Mouse (Mus musculus) hindbrain, embryonic 11.5 days (tissue): Measurements from ENCODE around the gene Spock1. TPM values are rescaled to one million over a fixed set of nuclear protein-coding genes. Genes with fewer than 3 reads are reported as not detected.

Experiments
- ATAC-seq: fragments of 200-750 bp; cut with Nextera tagmentation; 2 replicates; pipeline ENCODE4 v1.8.0; 2017; ENCODE audit warnings: mild to moderate bottlenecking, moderate TSS enrichment, moderate library complexity; ENCODE audit not compliant: low FRiP score
- DNase-seq: peaks from one replicate; pipeline ENCODE4 v3.0.0-alpha.2; 2015; ENCODE audit warnings: low spot score
- H3K27ac ChIP-seq: fragments of 300-500 bp; sonication (generic); 2 replicates; pipeline ENCODE4 v1.5.1; 2014; ENCODE audit warnings: mild to moderate bottlenecking, low read depth, low read length
- H3K27me3 ChIP-seq: fragments of 300-500 bp; sonication (generic); 2 replicates; pipeline ENCODE4 v1.6.1; 2014; ENCODE audit warnings: mild to moderate bottlenecking, low read length, moderate library complexity, mixed read lengths; ENCODE audit not compliant: control insufficient read depth, insufficient read depth
- H3K36me3 ChIP-seq: fragments of 300-500 bp; sonication (generic); 2 replicates; pipeline ENCODE4 v1.6.1; 2014; ENCODE audit warnings: mild to moderate bottlenecking, low read length, moderate library complexity, mixed read lengths; ENCODE audit not compliant: control insufficient read depth, insufficient read depth
- H3K4me1 ChIP-seq: fragments of 300-500 bp; sonication (generic); replicated peaks from 2 replicates; pipeline ENCODE4 v1.6.1; 2014; ENCODE audit warnings: low read length, mixed read lengths; ENCODE audit not compliant: control insufficient read depth, insufficient read depth
- H3K4me2 ChIP-seq: fragments of 300-500 bp; sonication (generic); replicated peaks from 2 replicates; pipeline ENCODE4 v1.6.1; 2014; ENCODE audit warnings: mild to moderate bottlenecking, low read depth, low read length
- H3K4me3 ChIP-seq: fragments of 300-500 bp; sonication (generic); 2 replicates; pipeline ENCODE4 v1.5.1; 2014; ENCODE audit warnings: low read depth, low read length
- H3K9ac ChIP-seq: fragments of 300-500 bp; sonication (generic); 2 replicates; pipeline ENCODE4 v1.6.1; 2014; ENCODE audit warnings: low read depth, low read length
- H3K9me3 ChIP-seq: fragments of 300-500 bp; sonication (generic); 2 replicates; pipeline ENCODE4 v1.6.1; 2016; ENCODE audit warnings: low read length; ENCODE audit not compliant: control insufficient read depth
- WGBS: fragments of 180-500 bp; shearing (Covaris S2); extraction: QIAGEN DNeasy Blood & Tissue Kit; methylation state at CpG from one replicate; pipeline ENCODE4 v1.1.7; 2014; 5-methylcytosine and 5-hydroxymethylcytosine counted together
- polyA plus RNA-seq: library from polyadenylated mRNA; unstranded; fragments of >200 nt; fragmentation: Nextera tagmentation; extraction: Ambion mirVana; gene quantifications from 2 replicates; pipeline ENCODE4 v1.2.1, GENCODE M21; 2014

Gene Spock1
- polyA plus RNA-seq, 1 experiment from 2014 or later = 17.0 TPM

GRCm38 (mm10) chr13:57549743-57550142 is 358.4 kb downstream of the Spock1 start:
- Histone ChIP-seq H3K27me3 (no peaks in the 10 kb centered on the region), H3K9ac (no peak overlapping the region), H3K4me3 (no peak overlapping the region), H3K27ac (no peak overlapping the region), H3K9me3 (no peaks in the 10 kb centered on the region), H3K4me1 (no peaks in the 10 kb centered on the region), H3K4me2 (no peak overlapping the region), H3K36me3 (no peaks in the 10 kb centered on the region)
- ATAC-seq = no peak
- peak; percentile 64 for DNase-seq
- WGBS = 27% methylated on average over 5 of the region's 5 CpGs

DNA sequence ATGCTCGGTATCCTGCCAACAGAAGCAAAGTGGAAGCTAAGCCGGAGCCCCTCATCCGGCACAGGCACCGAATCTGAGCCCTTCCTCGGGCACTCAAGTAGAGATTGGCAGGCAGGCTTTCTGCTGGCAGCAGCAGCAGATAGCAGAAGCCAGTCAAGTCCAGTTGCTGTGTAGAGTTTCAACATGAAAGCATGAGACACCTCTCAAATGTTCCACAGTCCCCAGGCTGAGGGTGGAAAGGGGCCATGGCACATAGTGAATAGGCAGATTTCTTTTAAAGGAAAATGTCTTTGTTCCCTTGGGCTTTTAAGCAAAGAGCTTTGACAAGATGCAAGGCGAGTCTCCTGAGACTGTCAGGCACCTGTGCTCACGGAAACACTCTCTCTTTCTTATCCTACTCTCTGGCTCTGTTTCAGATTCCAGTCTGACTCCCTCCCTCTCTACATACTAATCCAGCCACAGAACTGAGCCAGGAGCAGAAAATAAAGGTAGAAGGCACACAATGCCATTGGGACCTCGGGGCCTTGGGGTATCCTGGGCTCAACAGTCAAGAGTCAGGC is 371.1 kb downstream of the Spock1 start:
- H3K4me3 ChIP-seq = no peak overlapping the region
- H3K4me1 ChIP-seq = no peaks in the 10 kb centered on the region
- DNase-seq (no peak), ATAC-seq (no peak)
- H3K27ac ChIP-seq = no peak overlapping the region
- no peak overlapping the region for H3K4me2 ChIP-seq
- H3K27me3 ChIP-seq = no peaks in the 10 kb centered on the region
- WGBS = 85% methylated on average over 8 of the region's 8 CpGs
- H3K9me3 ChIP-seq = no peaks in the 10 kb centered on the region
- H3K36me3 ChIP-seq = no peaks in the 10 kb centered on the region
- no peak overlapping the region for H3K9ac ChIP-seq

- no peaks in the 10 kb centered on the region for H3K9me3 ChIP-seq
- no peak for ATAC-seq
- 83% methylated on average over 7 of the region's 7 CpGs for WGBS
- no peak overlapping the region for H3K4me2 ChIP-seq
- no peak overlapping the region for H3K27ac ChIP-seq
- H3K27me3 ChIP-seq = no peaks in the 10 kb centered on the region
- no peak for DNase-seq
- no peaks in the 10 kb centered on the region for H3K4me1 ChIP-seq
- H3K36me3 ChIP-seq = no peaks in the 10 kb centered on the region
- H3K9ac ChIP-seq = no peak overlapping the region
- H3K4me3 ChIP-seq = no peak overlapping the region
Observed at GRCm38 (mm10) chr13:57534325-57534724, 373.8 kb downstream of the Spock1 start.

DNA sequence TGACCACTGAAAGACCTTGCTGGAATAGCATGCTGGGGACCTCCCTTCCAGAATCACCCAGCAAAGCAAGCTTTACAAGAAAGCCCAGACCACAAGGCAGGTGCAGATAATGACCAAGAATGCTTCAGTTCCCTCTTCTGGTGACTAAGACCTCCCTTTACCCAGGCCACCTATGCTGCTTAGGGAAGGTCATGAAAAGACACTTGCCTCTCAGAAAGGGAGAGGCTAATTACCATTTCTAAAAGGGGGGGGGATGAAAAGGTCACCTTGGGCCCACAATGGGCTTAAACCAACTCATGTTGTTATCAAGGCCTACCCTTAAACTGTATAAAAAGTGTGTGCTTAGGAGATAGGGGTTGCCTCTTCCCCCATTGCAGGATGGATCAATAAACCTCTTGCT is 382.2 kb downstream of the Spock1 start:
- no peaks in the 10 kb centered on the region for H3K27me3 ChIP-seq

GRCm38 (mm10) chr13:57524546-57524945 is 383.6 kb downstream of the Spock1 start:
- H3K9me3 ChIP-seq = no peaks in the 10 kb centered on the region
- H3K27me3 ChIP-seq = no peaks in the 10 kb centered on the region
- no peaks in the 10 kb centered on the region for H3K36me3 ChIP-seq
- H3K27ac ChIP-seq = no peak overlapping the region
- H3K4me2 ChIP-seq = no peak overlapping the region
- H3K4me3 ChIP-seq = no peak overlapping the region
- DNase-seq = no peak
- no peak for ATAC-seq
- H3K9ac ChIP-seq = no peak overlapping the region
- WGBS = 78% methylated on average over 3 of the region's 3 CpGs
- no peaks in the 10 kb centered on the region for H3K4me1 ChIP-seq

More for the DNA sequence above, 382.2 kb downstream of the Spock1 start:
- Histone ChIP-seq H3K4me2 (no peak overlapping the region), H3K27ac (no peak overlapping the region), H3K4me3 (no peak overlapping the region), H3K4me1 (no peaks in the 10 kb centered on the region), H3K9ac (no peak overlapping the region), H3K9me3 (no peaks in the 10 kb centered on the region), H3K36me3 (no peaks in the 10 kb centered on the region)
- no peak for ATAC-seq
- DNase-seq = no peak

- no peak overlapping the region for H3K4me3 ChIP-seq
- no peak for ATAC-seq
- H3K9ac ChIP-seq = no peak overlapping the region
- no peaks in the 10 kb centered on the region for H3K4me1 ChIP-seq
- H3K27ac ChIP-seq = no peak overlapping the region
- no peaks in the 10 kb centered on the region for H3K36me3 ChIP-seq
- 85% methylated on average over 5 of the region's 5 CpGs for WGBS
- no peak for DNase-seq
- H3K9me3 ChIP-seq = no peaks in the 10 kb centered on the region
- no peak overlapping the region for H3K4me2 ChIP-seq
- no peaks in the 10 kb centered on the region for H3K27me3 ChIP-seq
Observed at GRCm38 (mm10) chr13:57523366-57523765, 384.8 kb downstream of the Spock1 start.

DNA sequence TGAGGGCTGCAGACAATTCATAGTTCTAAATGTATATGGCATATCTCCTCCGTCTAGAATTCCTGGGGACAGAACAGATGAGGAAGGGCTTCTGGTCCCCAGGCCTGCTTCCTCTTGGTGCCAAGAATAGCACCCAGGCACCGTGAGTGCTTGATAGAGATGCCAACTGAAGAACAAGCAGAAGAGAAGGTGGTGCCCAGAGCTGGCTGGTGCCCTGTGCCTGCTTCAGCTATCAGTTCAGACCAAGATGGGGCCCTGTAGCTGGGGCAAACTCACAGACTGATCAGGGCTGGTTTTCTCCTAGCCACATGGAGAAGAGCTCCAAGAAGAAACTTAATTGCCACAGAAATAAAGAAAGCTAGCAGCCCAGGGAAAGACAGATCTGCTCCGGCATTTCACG is 385.8 kb downstream of the Spock1 start:
- 92% methylated on average over 4 of the region's 4 CpGs for WGBS
- Histone ChIP-seq H3K9ac (no peak overlapping the region), H3K4me3 (no peak overlapping the region), H3K27me3 (no peaks in the 10 kb centered on the region), H3K4me1 (no peaks in the 10 kb centered on the region), H3K4me2 (no peak overlapping the region), H3K36me3 (no peaks in the 10 kb centered on the region), H3K9me3 (no peaks in the 10 kb centered on the region), H3K27ac (no peak overlapping the region)
- ATAC-seq (no peak), DNase-seq (no peak)

DNA sequence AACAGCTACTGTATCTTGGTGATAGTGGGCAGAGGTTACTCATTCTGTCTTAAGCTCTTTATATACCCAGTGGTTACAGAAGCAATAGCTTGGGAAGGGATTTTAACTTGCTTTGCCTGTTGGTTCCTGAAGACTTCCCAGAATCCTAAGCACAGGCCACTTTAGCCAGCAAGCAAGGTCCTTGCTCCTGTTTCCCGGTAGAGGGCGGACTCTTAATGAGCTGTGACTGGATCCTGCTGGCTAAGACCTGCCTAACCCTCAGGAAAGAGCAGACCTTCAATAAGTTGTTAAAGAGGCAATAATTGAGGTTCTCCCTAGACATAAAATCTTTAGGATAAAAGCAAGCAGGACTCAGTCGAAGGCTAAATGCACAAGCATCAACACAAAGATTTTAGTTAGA is 387.0 kb downstream of the Spock1 start:
- peak; percentile 57 for DNase-seq
- ATAC-seq = no peak

GRCm38 (mm10) chr13:57519790-57520189 is 388.3 kb downstream of the Spock1 start:
- WGBS = 65% methylated on average over 11 of the region's 11 CpGs
- no peak for ATAC-seq
- Histone ChIP-seq H3K27me3 (no peaks in the 10 kb centered on the region), H3K36me3 (no peaks in the 10 kb centered on the region), H3K9ac (no peak overlapping the region), H3K4me2 (no peak overlapping the region), H3K4me3 (no peak overlapping the region), H3K27ac (no peak overlapping the region), H3K4me1 (no peaks in the 10 kb centered on the region), H3K9me3 (no peaks in the 10 kb centered on the region)
- no peak for DNase-seq

More for the DNA sequence above, 387.0 kb downstream of the Spock1 start:
- H3K4me3 ChIP-seq = no peak overlapping the region
- no peaks in the 10 kb centered on the region for H3K36me3 ChIP-seq
- no peaks in the 10 kb centered on the region for H3K9me3 ChIP-seq
- 23% methylated on average over 3 of the region's 3 CpGs for WGBS
- no peak overlapping the region for H3K27ac ChIP-seq
- no peaks in the 10 kb centered on the region for H3K4me1 ChIP-seq
- no peak overlapping the region for H3K4me2 ChIP-seq
- no peak overlapping the region for H3K9ac ChIP-seq
- H3K27me3 ChIP-seq = no peaks in the 10 kb centered on the region
